In genomic region chr4:65238540-65238998, GRCm38 (mm10) we compare ENCODE assay signal across 15 mouse cellular contexts.
DNase-seq lines count a peak whose midpoint lies in the region; ATAC-seq and TF ChIP-seq lines count a peak whose summit lies in the region.
"Had no signal": no experiment of that assay in that cellular context is flagged by ENCODE, and none has a peak within 500 bp of the region (broad histone marks: within the 10 kb centered on the region; RNA-seq: fewer than 3 reads in every experiment).

No protein-coding gene starts in this region.

- no peak overlapping the region for H3K4me2 ChIP-seq in heart, embryonic 11.5 days
- no peak overlapping the region for H3K4me2 ChIP-seq in embryonic facial prominence, embryonic 14.5 days (ENCODE audit: low read depth, low read length)
- peak overlapping the region; percentile 20; the same call in 1 of the 2 replicates for H3K4me2 ChIP-seq in midbrain, embryonic 14.5 days (ENCODE audit: low read length)
- no peak overlapping the region for H3K4me2 ChIP-seq in stomach, postnatal 0 days (replicated peaks; ENCODE audit: low read depth)
- H3K4me2 ChIP-seq: hindbrain, embryonic 15.5 days; limb, embryonic 12.5 days had no signal

- no peak for ATAC-seq in heart, embryonic 11.5 days (replicated peaks; ENCODE audit: insufficient number of reproducible peaks, low FRiP score, low TSS enrichment)
- ATAC-seq in embryonic facial prominence, embryonic 14.5 days (ENCODE audit: low read depth) = peak; percentile 65; the same call in 1 of the 2 replicates
- peak; percentile 57; the same call in 1 of the 2 replicates for ATAC-seq in midbrain, embryonic 14.5 days (ENCODE audit: low FRiP score, low TSS enrichment)
- ATAC-seq in stomach, postnatal 0 days (ENCODE audit: low FRiP score, low TSS enrichment) = no peak

- H3K9me3 ChIP-seq in heart, embryonic 11.5 days (replicated peaks; ENCODE audit: control insufficient read depth, low read length) = no peaks in the 10 kb centered on the region
- no peaks in the 10 kb centered on the region for H3K9me3 ChIP-seq in embryonic facial prominence, embryonic 14.5 days (ENCODE audit: control insufficient read depth, low read length)
- H3K9me3 ChIP-seq in midbrain, embryonic 14.5 days (ENCODE audit: control insufficient read depth, low read length) = no peaks in the 10 kb centered on the region
- no peaks in the 10 kb centered on the region for H3K9me3 ChIP-seq in stomach, postnatal 0 days (ENCODE audit: control insufficient read depth, low read length)
- H3K9me3 ChIP-seq: hindbrain, embryonic 15.5 days; limb, embryonic 12.5 days had no signal

- H3K27me3 ChIP-seq in heart, embryonic 11.5 days (ENCODE audit: control insufficient read depth, insufficient read depth, low read length) = no peaks in the 10 kb centered on the region
- no peaks in the 10 kb centered on the region for H3K27me3 ChIP-seq in embryonic facial prominence, embryonic 14.5 days (replicated peaks; ENCODE audit: control insufficient read depth, insufficient read depth, low read length)
- H3K27me3 ChIP-seq in midbrain, embryonic 14.5 days (ENCODE audit: control insufficient read depth, insufficient read depth, low read length) = no peaks in the 10 kb centered on the region
- H3K27me3 ChIP-seq in stomach, postnatal 0 days (ENCODE audit: control insufficient read depth, insufficient read depth, low read length) = no peaks in the 10 kb centered on the region
- H3K27me3 ChIP-seq: hindbrain, embryonic 15.5 days had no signal

- 0 out of 2 replicates have a peak overlapping the region, but pooled peaks have one; percentile 15 for H3K27ac ChIP-seq in heart, embryonic 11.5 days (ENCODE audit: low read depth, low read length)
- no peak overlapping the region for H3K27ac ChIP-seq in embryonic facial prominence, embryonic 14.5 days (replicated peaks; ENCODE audit: low read depth, low read length)
- H3K27ac ChIP-seq in midbrain, embryonic 14.5 days (replicated peaks; ENCODE audit: low read depth, low read length) = 0 out of 2 replicates have a peak overlapping the region, but pooled peaks have one; percentile 1
- H3K27ac ChIP-seq in stomach, postnatal 0 days (replicated peaks) = no peak overlapping the region
- H3K27ac ChIP-seq: hindbrain, embryonic 15.5 days; kidney, postnatal 0 days; limb, embryonic 12.5 days had no signal

- H3K4me3 ChIP-seq in heart, embryonic 11.5 days (ENCODE audit: low read depth, low read length) = no peak overlapping the region
- H3K4me3 ChIP-seq in embryonic facial prominence, embryonic 14.5 days (ENCODE audit: low read depth, low read length) = no peak overlapping the region
- no peak overlapping the region for H3K4me3 ChIP-seq in midbrain, embryonic 14.5 days (replicated peaks; ENCODE audit: low read depth, low read length)
- no peak overlapping the region for H3K4me3 ChIP-seq in stomach, postnatal 0 days (ENCODE audit: low read depth, low read length)
- H3K4me3 ChIP-seq: hindbrain, embryonic 15.5 days; limb, embryonic 12.5 days had no signal

- TF ChIP-seq EP300 in stomach, postnatal 0 days (optimal IDR thresholded peaks at IDR 0.05) = no peak

- 3% methylated on average over 8 of the region's 8 CpGs for WGBS in heart, embryonic 11.5 days (ENCODE audit: insufficient replicate concordance)
- WGBS in embryonic facial prominence, embryonic 14.5 days = 10% methylated on average over 8 of the region's 8 CpGs
- under 1% methylated on average over 8 of the region's 8 CpGs for WGBS in midbrain, embryonic 14.5 days
- 18% methylated on average over 8 of the region's 8 CpGs for WGBS in stomach, postnatal 0 days

- H3K4me1 ChIP-seq in heart, embryonic 11.5 days (ENCODE audit: control insufficient read depth, insufficient read depth, low read length) = peaks cover 21% of the 10 kb centered on the region
- H3K4me1 ChIP-seq in embryonic facial prominence, embryonic 14.5 days (ENCODE audit: control insufficient read depth, insufficient read depth, low read length) = peaks cover 6% of the 10 kb centered on the region
- H3K4me1 ChIP-seq in midbrain, embryonic 14.5 days (ENCODE audit: control insufficient read depth, insufficient read depth, low read length) = peaks cover 14% of the 10 kb centered on the region
- no peaks in the 10 kb centered on the region; the same call in 1 of the 2 replicates for H3K4me1 ChIP-seq in stomach, postnatal 0 days (replicated peaks; ENCODE audit: control insufficient read depth, insufficient read depth)
- H3K4me1 ChIP-seq: hindbrain, embryonic 15.5 days had no signal

- H3K9ac ChIP-seq in heart, embryonic 11.5 days (ENCODE audit: low read depth, low read length) = no peak overlapping the region
- no peak overlapping the region for H3K9ac ChIP-seq in embryonic facial prominence, embryonic 14.5 days (ENCODE audit: low read depth, low read length)
- no peak overlapping the region for H3K9ac ChIP-seq in midbrain, embryonic 14.5 days (replicated peaks; ENCODE audit: low read length)
- H3K9ac ChIP-seq in stomach, postnatal 0 days (ENCODE audit: low read length) = no peak overlapping the region
- H3K9ac ChIP-seq: hindbrain, embryonic 15.5 days; limb, embryonic 12.5 days had no signal

- H3K36me3 ChIP-seq in heart, embryonic 11.5 days (ENCODE audit: control insufficient read depth, insufficient read depth, low read length) = no peaks in the 10 kb centered on the region
- no peaks in the 10 kb centered on the region for H3K36me3 ChIP-seq in embryonic facial prominence, embryonic 14.5 days (ENCODE audit: control insufficient read depth, insufficient read depth, low read length)
- no peaks in the 10 kb centered on the region for H3K36me3 ChIP-seq in midbrain, embryonic 14.5 days (ENCODE audit: control insufficient read depth, insufficient read depth, low read length)
- H3K36me3 ChIP-seq in stomach, postnatal 0 days (ENCODE audit: control insufficient read depth, insufficient read depth, low read length) = no peaks in the 10 kb centered on the region
- H3K36me3 ChIP-seq: hindbrain, embryonic 15.5 days; limb, embryonic 12.5 days had no signal

- no peak for TF ChIP-seq CTCF in stomach, postnatal 0 days (IDR thresholded peaks at IDR 0.05; ENCODE audit: low read depth)

- no peak for DNase-seq in heart, adult 9 months (ENCODE audit: low spot score in 2 of 2)
- DNase-seq in R1 (ENCODE audit: low read depth, low spot score) = peak; percentile 82
- DNase-seq in embryonic facial prominence, embryonic 14.5 days (ENCODE audit: low spot score) = no peak
- DNase-seq in midbrain, embryonic 14.5 days = peak; percentile 61
- DNase-seq in c-Kit-positive CD71-positive TER-119-positive erythroid progenitor cells, embryonic 14.5 days (ENCODE audit: low spot score) = no peak
- DNase-seq in cerebellum, postnatal 25 days = no peak
- no peak for DNase-seq in stomach, postnatal 0 days (ENCODE audit: low spot score)
- DNase-seq: B cell, adult 2 months; cerebellum, adult 9-10 months; lung, adult 18-20 months; thymus, postnatal 14 days had no signal

Comparison
In these comparisons a context has a peak if more than half of its experiments do, and no peak if none do; other contexts are left out.
1. ATAC-seq: peak in embryonic facial prominence, embryonic 14.5 days (single experiment) and midbrain, embryonic 14.5 days (single experiment); none in heart, embryonic 11.5 days (single experiment) and stomach, postnatal 0 days (single experiment).
2. H3K27ac ChIP-seq: peak in heart, embryonic 11.5 days (single experiment) and midbrain, embryonic 14.5 days (single experiment); none in embryonic facial prominence, embryonic 14.5 days (single experiment) and stomach, postnatal 0 days (single experiment).
3. DNase-seq: peak in R1 (single experiment) and midbrain, embryonic 14.5 days (single experiment); none in heart, adult 9 months (0 of 2), embryonic facial prominence, embryonic 14.5 days (single experiment), c-Kit-positive CD71-positive TER-119-positive erythroid progenitor cells, embryonic 14.5 days (single experiment), cerebellum, postnatal 25 days (0 of 2) and stomach, postnatal 0 days (single experiment).